Mouse (Mus musculus) lung, embryonic 16.5 days (tissue): ENCODE measurements around the gene Gm15319. TPM values are rescaled to one million over a fixed set of nuclear protein-coding genes. Genes with fewer than 3 reads are reported as not detected.
"Not testable (repeated sequence)": the region's sequence is repeated elsewhere in the genome, so short reads cannot be mapped to it uniquely, and the experiment has no call there.

ENCODE experiments used
- ATAC-seq: fragments of 200-750 bp; cut with Nextera tagmentation; 2 replicates; pipeline ENCODE4 v1.8.0; 2017; ENCODE audit warnings: low read depth, mild to moderate bottlenecking, moderate library complexity
- H3K27ac ChIP-seq: fragments of 300-500 bp; sonication (generic); 2 replicates; pipeline ENCODE4 v1.5.1; 2014; ENCODE audit warnings: mild to moderate bottlenecking, control low read depth, low read length
- H3K27me3 ChIP-seq: fragments of 300-500 bp; sonication (generic); 2 replicates; pipeline ENCODE4 v1.6.1; 2014; ENCODE audit warnings: low read depth, low read length, mixed read lengths; ENCODE audit not compliant: control insufficient read depth, insufficient read depth
- H3K36me3 ChIP-seq: fragments of 300-500 bp; sonication (generic); 2 replicates; pipeline ENCODE4 v1.6.1; 2014; ENCODE audit warnings: low read length; ENCODE audit not compliant: control insufficient read depth, insufficient read depth
- H3K4me1 ChIP-seq: fragments of 300-500 bp; sonication (generic); replicated peaks from 2 replicates; pipeline ENCODE4 v1.6.1; 2014; ENCODE audit warnings: low read length, mixed read lengths; ENCODE audit not compliant: control insufficient read depth, insufficient read depth
- H3K4me2 ChIP-seq: fragments of 300-500 bp; sonication (generic); 2 replicates; pipeline ENCODE4 v1.6.1; 2014; ENCODE audit warnings: low read depth, low read length, control low read depth
- H3K4me3 ChIP-seq: fragments of 300-500 bp; sonication (generic); 2 replicates; pipeline ENCODE4 v1.5.1; 2014; ENCODE audit warnings: mild to moderate bottlenecking, low read length, control low read depth
- H3K9ac ChIP-seq: fragments of 300-500 bp; sonication (generic); 2 replicates; pipeline ENCODE4 v1.6.1; 2014; ENCODE audit warnings: low read length, control low read depth
- H3K9me3 ChIP-seq: fragments of 300-500 bp; sonication (generic); 2 replicates; pipeline ENCODE4 v1.6.1; 2016; ENCODE audit warnings: low read length; ENCODE audit not compliant: control insufficient read depth
- WGBS: fragments of 180-500 bp; shearing (Covaris S2); extraction: QIAGEN DNeasy Blood & Tissue Kit; methylation state at CpG from one replicate; pipeline ENCODE4 v1.1.7; 2014; 5-methylcytosine and 5-hydroxymethylcytosine counted together
- polyA plus RNA-seq: library from polyadenylated mRNA; unstranded; fragments of >200 nt; fragmentation: Nextera tagmentation; extraction: Ambion mirVana; gene quantifications from 2 replicates; pipeline ENCODE4 v1.2.1, GENCODE M21; 2015

Gene Gm15319
- polyA plus RNA-seq, 1 experiment from 2014 or later = not detected

DNA sequence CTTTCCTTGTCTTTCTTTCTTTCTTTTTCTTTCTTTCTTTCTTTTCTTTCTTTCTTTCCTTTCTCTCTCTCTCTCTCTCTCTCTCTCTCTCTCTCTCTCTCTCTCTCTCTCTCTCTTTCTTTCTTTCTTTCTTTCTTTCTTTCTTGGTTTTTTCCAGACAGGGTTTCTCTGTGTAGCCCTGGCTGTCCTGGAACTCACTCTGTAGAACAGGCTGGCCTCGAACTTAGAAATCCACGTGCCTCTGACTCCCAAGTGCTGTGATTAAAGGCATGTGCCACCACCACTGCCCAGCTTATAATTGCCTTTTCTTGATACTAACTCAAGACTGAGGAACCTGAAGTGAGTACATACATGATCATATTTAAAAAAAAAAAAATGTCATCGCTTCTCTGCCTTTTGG lies 75.3 kb downstream of the Gm15319 start:
- H3K4me1 ChIP-seq, H3K4me3 ChIP-seq, H3K27ac ChIP-seq, H3K4me2 ChIP-seq, H3K9ac ChIP-seq, H3K36me3 ChIP-seq, H3K9me3 ChIP-seq, H3K27me3 ChIP-seq, ATAC-seq: not testable (repeated sequence)
- WGBS = 91% methylated on average over 3 of the region's 3 CpGs
